Mouse (Mus musculus) liver, postnatal 0 days (tissue): ENCODE results near the gene Tmem165. TPM values are rescaled to one million over a fixed set of nuclear protein-coding genes. Genes with fewer than 3 reads are reported as not detected.
A peak's percentile ranks its signal among the peaks of the same experiment; 100 is the strongest.

Source experiments
- ATAC-seq: fragments of 200-750 bp; cut with Nextera tagmentation; 2 replicates; pipeline ENCODE4 v1.8.0; 2017; ENCODE audit warnings: mild to moderate bottlenecking, moderate library complexity
- DNase-seq: peaks from one replicate; pipeline ENCODE4 v3.0.0-alpha.2; 2016
- H3K27ac ChIP-seq: fragments of 300-500 bp; sonication (generic); 2 replicates; pipeline ENCODE4 v1.5.1; 2014; ENCODE audit warnings: antibody characterized with exemption, moderate library complexity, mild to moderate bottlenecking, low read depth
- H3K27me3 ChIP-seq: fragments of 300-500 bp; sonication (generic); 2 replicates; pipeline ENCODE4 v1.6.1; 2014; ENCODE audit warnings: low read length, control low read depth, mixed read lengths; ENCODE audit not compliant: insufficient read depth
- H3K36me3 ChIP-seq: fragments of 300-500 bp; sonication (generic); replicated peaks from 2 replicates; pipeline ENCODE4 v1.6.1; 2014; ENCODE audit warnings: mild to moderate bottlenecking, control low read depth, low read length, moderate library complexity, mixed read lengths; ENCODE audit not compliant: insufficient read depth
- H3K4me1 ChIP-seq: fragments of 300-500 bp; sonication (generic); 2 replicates; pipeline ENCODE4 v1.6.1; 2014; ENCODE audit warnings: antibody characterized with exemption, mild to moderate bottlenecking, control low read depth; ENCODE audit not compliant: insufficient read depth
- H3K4me2 ChIP-seq: fragments of 300-500 bp; sonication (generic); 2 replicates; pipeline ENCODE4 v1.6.1; 2014; ENCODE audit warnings: low read depth, mild to moderate bottlenecking, low read length, moderate library complexity, mixed read lengths
- H3K4me3 ChIP-seq: fragments of 300-500 bp; sonication (generic); 2 replicates; pipeline ENCODE4 v1.5.1; 2014; ENCODE audit warnings: low read depth, low read length
- H3K9ac ChIP-seq: fragments of 300-500 bp; sonication (generic); replicated peaks from 2 replicates; pipeline ENCODE4 v1.6.1; 2014; ENCODE audit warnings: mild to moderate bottlenecking, moderate library complexity
- H3K9me3 ChIP-seq: fragments of 300-500 bp; sonication (generic); 2 replicates; pipeline ENCODE4 v1.6.1; 2016; ENCODE audit warnings: mild to moderate bottlenecking, control low read depth, low read length, mixed read lengths
- CTCF ChIP-seq: sonication (generic); IDR thresholded peaks from 2 replicates; pipeline ENCODE4 v1.5.1; 2016; ENCODE audit warnings: antibody characterized with exemption, low read depth
- EP300 ChIP-seq: IDR thresholded peaks from 2 replicates; pipeline ENCODE4 v1.6.1; 2016; ENCODE audit warnings: antibody characterized with exemption, low read depth, mild to moderate bottlenecking
- WGBS: fragments of 180-500 bp; shearing (Covaris S2); extraction: QIAGEN DNeasy Blood & Tissue Kit; methylation state at CpG from one replicate; pipeline ENCODE4 v1.1.7; 2014; ENCODE audit not compliant: insufficient replicate concordance; 5-methylcytosine and 5-hydroxymethylcytosine counted together
- polyA plus RNA-seq: library from polyadenylated mRNA; unstranded; fragments of >200 nt; fragmentation: Nextera tagmentation; extraction: Ambion mirVana; gene quantifications from 2 replicates; pipeline ENCODE4 v1.2.1, GENCODE M21; 2015

Tmem165 gene
- polyA plus RNA-seq, 1 experiment from 2014 or later = 20.9 TPM

GRCm38 (mm10) chr5:76139171-76139671 lies 44.5 kb upstream of the Tmem165 start:
- Histone ChIP-seq H3K9me3 (0 out of 2 replicates have a peak, but pooled peaks cover 2% of the 10 kb centered on the region), H3K4me1 (peaks cover 25% of the 10 kb centered on the region), H3K27ac (no peak overlapping the region), H3K4me2 (no peak overlapping the region; the same call in 1 of the 2 replicates), H3K27me3 (no peaks in the 10 kb centered on the region), H3K36me3 (no peaks in the 10 kb centered on the region), H3K4me3 (no peak overlapping the region), H3K9ac (no peak overlapping the region)
- WGBS = 56% methylated on average over 7 of the region's 7 CpGs
- no peak for ATAC-seq
- no peak for DNase-seq
- TF ChIP-seq CTCF = no peak
- no peak for TF ChIP-seq EP300

GRCm38 (mm10) chr5:76139808-76140729 lies 43.6 kb upstream of the Tmem165 start, which contains the start of gene Srd5a3:
Gene Srd5a3 (plus strand): TSS chr5:76140271.
- Histone ChIP-seq H3K27me3 (no peaks in the 10 kb centered on the region), H3K27ac (peak within 1 kb of the TSS; percentile 98), H3K9ac (peak within 1 kb of the TSS; percentile 87), H3K36me3 (no peaks in the 10 kb centered on the region), H3K4me2 (peak within 1 kb of the TSS; percentile 78), H3K4me3 (peak within 1 kb of the TSS; percentile 78), H3K9me3 (0 out of 2 replicates have a peak, but pooled peaks cover 2% of the 10 kb centered on the region), H3K4me1 (peaks cover 25% of the 10 kb centered on the region)
- 2% methylated on average over 55 of the region's 69 CpGs for WGBS
- ATAC-seq (peak; percentile 96), DNase-seq (peak; percentile 97)
- TF ChIP-seq CTCF (peak; percentile 96), EP300 (peak; percentile 46; the same call in 1 of the 2 replicates)

DNA sequence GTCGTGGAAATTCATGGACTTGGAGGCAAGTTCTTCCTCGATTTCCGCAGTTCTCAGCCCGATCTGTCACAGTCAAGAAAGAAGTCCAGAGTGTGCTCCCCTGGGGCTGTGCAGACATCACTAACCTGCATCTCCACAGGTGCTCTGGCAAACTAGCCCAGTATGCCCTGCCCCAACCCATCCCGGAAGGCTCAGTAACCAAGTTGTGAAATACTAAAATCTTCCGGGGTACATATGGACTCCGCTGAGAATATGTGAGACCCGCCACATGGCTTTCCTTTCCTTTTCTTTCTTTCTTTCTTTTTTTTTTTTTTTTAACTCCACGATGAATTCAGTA lies 43.0 kb upstream of the Tmem165 start:
- Histone ChIP-seq H3K27ac (peak overlapping the region; percentile 98), H3K4me2 (peak overlapping the region; percentile 78), H3K9me3 (0 out of 2 replicates have a peak, but pooled peaks cover 2% of the 10 kb centered on the region), H3K9ac (peak overlapping the region; percentile 87), H3K4me3 (peak overlapping the region; percentile 78), H3K27me3 (no peaks in the 10 kb centered on the region), H3K36me3 (no peaks in the 10 kb centered on the region), H3K4me1 (peaks cover 25% of the 10 kb centered on the region)
- ATAC-seq (peak; percentile 41), DNase-seq (no peak)
- WGBS = 6% methylated on average over 9 of the region's 9 CpGs
- TF ChIP-seq EP300 = no peak
- TF ChIP-seq CTCF = no peak

DNA sequence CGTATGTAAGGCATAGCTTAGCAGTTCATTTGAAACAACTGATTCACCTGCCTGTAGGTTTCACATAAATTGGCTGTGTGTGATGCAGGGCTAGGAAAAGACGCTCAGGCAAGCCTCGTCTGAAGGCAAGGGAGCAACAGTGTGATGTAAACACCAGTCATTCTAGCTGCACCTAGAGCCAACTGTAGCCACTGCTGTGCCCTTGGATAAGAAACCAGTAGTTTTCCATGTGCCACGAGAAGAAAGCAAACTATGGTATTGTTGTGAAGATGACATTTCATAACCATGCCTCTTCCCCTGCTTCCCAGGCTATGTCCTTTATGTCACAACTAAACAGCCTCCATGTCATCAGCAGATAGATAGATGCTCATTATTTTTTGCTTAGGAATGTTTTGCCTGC lies 40.3 kb upstream of the Tmem165 start:
- 73% methylated on average over 4 of the region's 4 CpGs for WGBS
- Histone ChIP-seq H3K9ac (no peak overlapping the region), H3K9me3 (no peaks in the 10 kb centered on the region), H3K36me3 (no peaks in the 10 kb centered on the region), H3K4me1 (peaks cover 21% of the 10 kb centered on the region), H3K27ac (no peak overlapping the region), H3K4me2 (no peak overlapping the region), H3K4me3 (no peak overlapping the region), H3K27me3 (no peaks in the 10 kb centered on the region)
- TF ChIP-seq EP300 (no peak), CTCF (no peak)
- ATAC-seq (no peak), DNase-seq (no peak)

GRCm38 (mm10) chr5:76146401-76146800 lies 37.3 kb upstream of the Tmem165 start:
- H3K27me3 ChIP-seq = no peaks in the 10 kb centered on the region
- H3K9ac ChIP-seq = no peak overlapping the region
- no peaks in the 10 kb centered on the region for H3K9me3 ChIP-seq
- peaks cover 2% of the 10 kb centered on the region; the same call in 1 of the 2 replicates for H3K4me1 ChIP-seq
- no peak overlapping the region for H3K27ac ChIP-seq
- ATAC-seq (no peak), DNase-seq (no peak)
- no peak overlapping the region for H3K4me2 ChIP-seq
- peaks cover 9% of the 10 kb centered on the region; the same call in 1 of the 2 replicates for H3K36me3 ChIP-seq
- TF ChIP-seq CTCF (no peak), EP300 (no peak)
- WGBS = 96% methylated on average over 1 of the region's 1 CpGs
- no peak overlapping the region for H3K4me3 ChIP-seq

GRCm38 (mm10) chr5:76149436-76149835 lies 34.2 kb upstream of the Tmem165 start:
- no peak for ATAC-seq
- H3K9me3 ChIP-seq = no peaks in the 10 kb centered on the region
- TF ChIP-seq EP300 (no peak), CTCF (no peak)

More at GRCm38 (mm10) chr5:76149436-76149835, 34.2 kb upstream of the Tmem165 start:
- no peaks in the 10 kb centered on the region for H3K4me1 ChIP-seq
- no peak overlapping the region for H3K4me2 ChIP-seq
- no peaks in the 10 kb centered on the region for H3K27me3 ChIP-seq
- 86% methylated on average over 6 of the region's 6 CpGs for WGBS
- no peak overlapping the region for H3K4me3 ChIP-seq
- H3K27ac ChIP-seq = no peak overlapping the region
- H3K9ac ChIP-seq = no peak overlapping the region
- DNase-seq = no peak
- H3K36me3 ChIP-seq = peaks cover 9% of the 10 kb centered on the region
